Mouse (Mus musculus) liver, postnatal 0 days (tissue): Measurements from ENCODE around the gene Smpdl3b. TPM values are rescaled to one million over a fixed set of nuclear protein-coding genes. Genes with fewer than 3 reads are reported as not detected.

Source experiments
- ATAC-seq: fragments of 200-750 bp; cut with Nextera tagmentation; 2 replicates; pipeline ENCODE4 v1.8.0; 2017; ENCODE audit warnings: mild to moderate bottlenecking, moderate library complexity
- DNase-seq: peaks from one replicate; pipeline ENCODE4 v3.0.0-alpha.2; 2016
- H3K27ac ChIP-seq: fragments of 300-500 bp; sonication (generic); 2 replicates; pipeline ENCODE4 v1.5.1; 2014; ENCODE audit warnings: antibody characterized with exemption, moderate library complexity, mild to moderate bottlenecking, low read depth
- H3K27me3 ChIP-seq: fragments of 300-500 bp; sonication (generic); 2 replicates; pipeline ENCODE4 v1.6.1; 2014; ENCODE audit warnings: low read length, control low read depth, mixed read lengths; ENCODE audit not compliant: insufficient read depth
- H3K36me3 ChIP-seq: fragments of 300-500 bp; sonication (generic); replicated peaks from 2 replicates; pipeline ENCODE4 v1.6.1; 2014; ENCODE audit warnings: mild to moderate bottlenecking, control low read depth, low read length, moderate library complexity, mixed read lengths; ENCODE audit not compliant: insufficient read depth
- H3K4me1 ChIP-seq: fragments of 300-500 bp; sonication (generic); 2 replicates; pipeline ENCODE4 v1.6.1; 2014; ENCODE audit warnings: antibody characterized with exemption, mild to moderate bottlenecking, control low read depth; ENCODE audit not compliant: insufficient read depth
- H3K4me2 ChIP-seq: fragments of 300-500 bp; sonication (generic); 2 replicates; pipeline ENCODE4 v1.6.1; 2014; ENCODE audit warnings: low read depth, mild to moderate bottlenecking, low read length, moderate library complexity, mixed read lengths
- H3K4me3 ChIP-seq: fragments of 300-500 bp; sonication (generic); 2 replicates; pipeline ENCODE4 v1.5.1; 2014; ENCODE audit warnings: low read depth, low read length
- H3K9ac ChIP-seq: fragments of 300-500 bp; sonication (generic); replicated peaks from 2 replicates; pipeline ENCODE4 v1.6.1; 2014; ENCODE audit warnings: mild to moderate bottlenecking, moderate library complexity
- H3K9me3 ChIP-seq: fragments of 300-500 bp; sonication (generic); 2 replicates; pipeline ENCODE4 v1.6.1; 2016; ENCODE audit warnings: mild to moderate bottlenecking, control low read depth, low read length, mixed read lengths
- CTCF ChIP-seq: sonication (generic); IDR thresholded peaks from 2 replicates; pipeline ENCODE4 v1.5.1; 2016; ENCODE audit warnings: antibody characterized with exemption, low read depth
- EP300 ChIP-seq: IDR thresholded peaks from 2 replicates; pipeline ENCODE4 v1.6.1; 2016; ENCODE audit warnings: antibody characterized with exemption, low read depth, mild to moderate bottlenecking
- WGBS: fragments of 180-500 bp; shearing (Covaris S2); extraction: QIAGEN DNeasy Blood & Tissue Kit; methylation state at CpG from one replicate; pipeline ENCODE4 v1.1.7; 2014; ENCODE audit not compliant: insufficient replicate concordance; 5-methylcytosine and 5-hydroxymethylcytosine counted together
- polyA plus RNA-seq: library from polyadenylated mRNA; unstranded; fragments of >200 nt; fragmentation: Nextera tagmentation; extraction: Ambion mirVana; gene quantifications from 2 replicates; pipeline ENCODE4 v1.2.1, GENCODE M21; 2015

Smpdl3b gene
- polyA plus RNA-seq, 1 experiment from 2014 or later = 0.34 TPM

DNA sequence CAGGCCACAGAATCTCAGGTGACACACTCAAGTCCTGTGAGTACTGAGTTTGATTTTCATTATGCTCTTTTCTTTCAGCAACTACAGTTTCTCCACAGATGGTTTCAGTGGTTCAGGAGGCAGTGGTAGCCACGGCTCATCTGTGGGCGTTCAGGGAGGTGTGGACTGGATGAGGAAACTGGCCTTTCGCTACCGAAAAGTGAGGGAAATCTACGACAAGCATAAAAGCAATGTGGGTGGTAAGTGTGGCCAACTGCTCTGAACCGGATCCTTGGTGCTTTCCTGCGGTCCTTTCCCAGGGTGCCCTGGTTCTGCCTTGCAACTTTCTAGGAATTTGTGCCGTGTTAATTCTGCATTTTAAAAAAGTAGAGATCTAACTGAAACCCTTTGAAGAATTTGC lies 50.2 kb downstream of the Smpdl3b start:
- DNase-seq (no peak), ATAC-seq (no peak)
- Histone ChIP-seq H3K4me3 (no peak overlapping the region), H3K9me3 (no peaks in the 10 kb centered on the region), H3K4me1 (no peaks in the 10 kb centered on the region), H3K4me2 (no peak overlapping the region), H3K27ac (no peak overlapping the region), H3K9ac (no peak overlapping the region), H3K36me3 (peaks cover 74% of the 10 kb centered on the region), H3K27me3 (no peaks in the 10 kb centered on the region)
- TF ChIP-seq EP300 (no peak), CTCF (no peak)
- whole genome bisulfite sequencing = 93% methylated on average over 8 of the region's 8 CpGs

DNA sequence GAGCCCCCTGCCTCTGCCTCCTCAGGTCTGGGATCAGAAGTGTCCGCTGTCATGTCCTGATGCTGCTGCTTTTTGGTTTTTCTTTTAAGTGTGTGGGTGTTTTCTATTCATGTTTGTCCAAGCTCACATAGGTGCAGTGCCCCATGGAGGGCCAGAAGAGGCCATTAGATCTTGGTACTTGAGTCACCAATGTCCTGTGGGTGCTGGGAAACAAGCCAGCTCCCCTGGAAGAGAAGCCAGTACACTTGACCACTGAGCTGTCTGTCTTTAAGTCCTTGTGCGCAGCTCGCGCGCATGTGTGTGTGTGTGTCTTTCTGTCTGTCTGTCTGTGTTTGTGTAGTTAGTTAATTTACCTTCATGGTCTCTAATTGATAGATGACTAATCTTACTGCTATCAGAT lies 55.0 kb downstream of the Smpdl3b start:
- no peak for DNase-seq
- 95% methylated on average over 5 of the region's 5 CpGs for WGBS
- Histone ChIP-seq H3K27me3 (no peaks in the 10 kb centered on the region), H3K9ac (no peak overlapping the region), H3K9me3 (no peaks in the 10 kb centered on the region), H3K4me1 (no peaks in the 10 kb centered on the region), H3K4me2 (no peak overlapping the region), H3K27ac (no peak overlapping the region), H3K36me3 (peaks cover 68% of the 10 kb centered on the region), H3K4me3 (no peak overlapping the region)
- TF ChIP-seq CTCF (no peak), EP300 (no peak)
- no peak for ATAC-seq

GRCm38 (mm10) chr4:132693366-132693765 lies 63.7 kb downstream of the Smpdl3b start:
- 90% methylated on average over 3 of the region's 3 CpGs for WGBS
- H3K4me3 ChIP-seq = no peak overlapping the region
- no peak overlapping the region for H3K27ac ChIP-seq
- no peak overlapping the region for H3K9ac ChIP-seq
- H3K36me3 ChIP-seq = peaks cover 46% of the 10 kb centered on the region
- no peaks in the 10 kb centered on the region for H3K9me3 ChIP-seq
- no peak overlapping the region for H3K4me2 ChIP-seq
- DNase-seq = no peak
- H3K27me3 ChIP-seq = no peaks in the 10 kb centered on the region
- TF ChIP-seq CTCF = no peak
- TF ChIP-seq EP300 = no peak
- no peaks in the 10 kb centered on the region for H3K4me1 ChIP-seq
- no peak for ATAC-seq

DNA sequence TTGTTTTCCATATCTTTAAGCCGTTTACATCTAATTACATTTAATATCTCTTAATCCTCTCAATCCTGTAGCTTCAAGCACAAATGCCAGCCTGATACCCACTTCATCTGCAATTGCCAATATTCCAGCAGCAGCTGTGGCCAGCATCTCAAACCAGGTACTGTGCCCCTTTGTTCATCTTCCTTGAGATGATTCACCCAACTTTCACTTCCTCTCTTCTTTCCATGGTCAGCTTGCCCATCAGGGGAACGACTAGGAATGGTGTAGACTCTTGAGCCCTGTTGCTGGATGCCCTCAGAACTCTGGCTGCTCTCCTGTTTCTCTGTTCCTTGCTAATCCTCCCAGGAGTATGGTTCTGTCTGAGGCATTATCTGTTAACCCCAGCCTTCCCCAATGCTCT lies 67.4 kb downstream of the Smpdl3b start:
- H3K9me3 ChIP-seq = no peaks in the 10 kb centered on the region
- H3K9ac ChIP-seq = no peak overlapping the region
- H3K4me2 ChIP-seq = no peak overlapping the region
- no peak overlapping the region for H3K4me3 ChIP-seq
- no peak for DNase-seq
- H3K27me3 ChIP-seq = no peaks in the 10 kb centered on the region
- TF ChIP-seq CTCF = no peak
- TF ChIP-seq EP300 = no peak
- no peak overlapping the region for H3K27ac ChIP-seq
- ATAC-seq = no peak
- 70% methylated on average over 2 of the region's 2 CpGs for WGBS
- peaks cover 29% of the 10 kb centered on the region for H3K36me3 ChIP-seq
- H3K4me1 ChIP-seq = no peaks in the 10 kb centered on the region

Other genes with a start within 250 kb of the Smpdl3b start
- gene Sesn2, start 246.8 kb downstream of the Smpdl3b start, polyA plus RNA-seq = 7.3 and 8.7 TPM in 2 replicates
- gene Atpif1, start 223.6 kb downstream of the Smpdl3b start, polyA plus RNA-seq = 935 and 945 TPM in 2 replicates
- gene Dnajc8, start 221.7 kb downstream of the Smpdl3b start, polyA plus RNA-seq = 70.7 and 71.5 TPM in 2 replicates
- gene Ptafr, start 193.2 kb downstream of the Smpdl3b start, polyA plus RNA-seq = 1.0 and 1.3 TPM in 2 replicates
- gene Eya3, start 118.3 kb downstream of the Smpdl3b start, polyA plus RNA-seq = 6.0 and 6.3 TPM in 2 replicates
- 3.3 and 3.8 TPM in 2 replicates for gene Xkr8, start 24.7 kb downstream of the Smpdl3b start, polyA plus RNA-seq
- 38.6 and 43.0 TPM in 2 replicates for gene Rpa2, start 11.1 kb upstream of the Smpdl3b start, polyA plus RNA-seq
- gene Themis2, start 39.1 kb upstream of the Smpdl3b start, polyA plus RNA-seq = 3.1 and 3.5 TPM in 2 replicates
- 11.1 and 11.9 TPM in 2 replicates for gene Ppp1r8, start 85.9 kb upstream of the Smpdl3b start, polyA plus RNA-seq
- 14.4 and 17.0 TPM in 2 replicates for gene Stx12, start 127.3 kb upstream of the Smpdl3b start, polyA plus RNA-seq
- gene Fam76a, start 165.3 kb upstream of the Smpdl3b start, polyA plus RNA-seq = 21.7 and 22.5 TPM in 2 replicates
- 3.8 and 4.0 TPM in 2 replicates for gene Fgr, start 216.8 kb upstream of the Smpdl3b start, polyA plus RNA-seq